Mouse (Mus musculus): ENCODE results near the gene Wdr48. TPM values are rescaled to one million over a fixed set of nuclear protein-coding genes. Genes with fewer than 3 reads are reported as not detected.

Gene Wdr48
- polyA plus RNA-seq, 1 experiment = 16.8 TPM

GRCm38 (mm10) chr9:119925729-119926128 lies 31.1 kb downstream of the Wdr48 start:
- Histone ChIP-seq H3K79me3 (ENCODE audit: low read depth) (no peaks in the 10 kb centered on the region), H3K36me3 (ENCODE audit: control insufficient read depth, insufficient read depth) (peaks cover 30% of the 10 kb centered on the region), H3K79me2 (ENCODE audit: control insufficient read depth, insufficient read depth) (no peaks in the 10 kb centered on the region), H3K27me3 (ENCODE audit: control insufficient read depth, insufficient read depth, insufficient read length) (no peaks in the 10 kb centered on the region), H3K4me3 (ENCODE audit: insufficient read depth, poor library complexity, severe bottlenecking) (no peak overlapping the region), H3ac (ENCODE audit: control insufficient read depth, insufficient read length, low read depth) (no peak overlapping the region)
- TF ChIP-seq MYOD1 (IDR thresholded peaks at IDR 0.05; ENCODE audit: control insufficient read depth, insufficient read length, low read depth) = no peak
- TF ChIP-seq MYOG (IDR thresholded peaks at IDR 0.05; ENCODE audit: control insufficient read depth, extremely low read depth, insufficient read length) = no peak
- TF ChIP-seq CTCF (IDR thresholded peaks at IDR 0.05; ENCODE audit: control insufficient read depth, insufficient read depth, insufficient read length) = no peak
- TF ChIP-seq MAX (IDR thresholded peaks at IDR 0.05) = no peak
- TF ChIP-seq USF1 (IDR thresholded peaks at IDR 0.05; ENCODE audit: low read depth) = no peak
- TF ChIP-seq FOSL1 (IDR thresholded peaks at IDR 0.05; ENCODE audit: insufficient read depth, low read length, poor library complexity, severe bottlenecking) = no peak

DNA sequence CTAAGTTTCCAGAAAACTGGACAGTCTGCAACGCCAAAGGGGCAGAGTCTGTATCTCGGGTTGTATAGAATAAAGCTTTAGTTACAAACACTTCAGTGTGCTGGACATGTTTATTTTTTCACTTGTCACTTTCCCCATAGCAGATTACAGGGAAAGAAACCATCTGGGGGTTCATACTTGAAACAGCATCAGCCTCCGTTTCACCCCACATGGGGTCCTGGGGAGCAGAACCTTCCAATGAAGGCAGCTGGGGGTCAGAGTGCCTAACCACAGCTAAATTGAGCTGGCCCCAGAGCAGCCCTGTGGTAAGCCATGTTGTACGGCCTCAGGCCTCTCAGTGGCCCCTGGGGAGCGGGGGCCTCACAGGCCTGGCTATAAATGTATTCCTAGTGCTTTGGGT lies 31.8 kb downstream of the Wdr48 start:
- Histone ChIP-seq H3K4me3 (ENCODE audit: insufficient read depth, poor library complexity, severe bottlenecking) (no peak overlapping the region), H3K36me3 (ENCODE audit: control insufficient read depth, insufficient read depth) (peaks cover 31% of the 10 kb centered on the region)

GRCm38 (mm10) chr9:119932358-119932757 lies 37.7 kb downstream of the Wdr48 start:
- H3K27me3 ChIP-seq (ENCODE audit: control insufficient read depth, insufficient read depth, insufficient read length) = no peaks in the 10 kb centered on the region
- H3K79me3 ChIP-seq (ENCODE audit: low read depth) = no peaks in the 10 kb centered on the region
- no peak for TF ChIP-seq MYOD1 (IDR thresholded peaks at IDR 0.05; ENCODE audit: control insufficient read depth, insufficient read length, low read depth)
- TF ChIP-seq FOSL1 (IDR thresholded peaks at IDR 0.05; ENCODE audit: insufficient read depth, low read length, poor library complexity, severe bottlenecking) = no peak
- no peak for TF ChIP-seq CEBPB (IDR thresholded peaks at IDR 0.05; ENCODE audit: low read depth)
- H3K36me3 ChIP-seq (ENCODE audit: control insufficient read depth, insufficient read depth) = peaks cover 6% of the 10 kb centered on the region
- H3K4me3 ChIP-seq (ENCODE audit: insufficient read depth, poor library complexity, severe bottlenecking) = no peak overlapping the region
- H3ac ChIP-seq (ENCODE audit: control insufficient read depth, insufficient read length, low read depth) = no peak overlapping the region
- peaks cover 8% of the 10 kb centered on the region for H3K79me2 ChIP-seq (ENCODE audit: control insufficient read depth, insufficient read depth)

More for the DNA sequence above, 31.8 kb downstream of the Wdr48 start:
- no peak overlapping the region for H3ac ChIP-seq (ENCODE audit: control insufficient read depth, insufficient read length, low read depth)
- no peaks in the 10 kb centered on the region for H3K79me3 ChIP-seq (ENCODE audit: low read depth)
- TF ChIP-seq USF1 (IDR thresholded peaks at IDR 0.05; ENCODE audit: low read depth) (no peak), MYOG (IDR thresholded peaks at IDR 0.05; ENCODE audit: control insufficient read depth, extremely low read depth, insufficient read length) (no peak), FOSL1 (IDR thresholded peaks at IDR 0.05; ENCODE audit: insufficient read depth, low read length, poor library complexity, severe bottlenecking) (no peak), MAX (IDR thresholded peaks at IDR 0.05) (no peak), CTCF (IDR thresholded peaks at IDR 0.05; ENCODE audit: control insufficient read depth, insufficient read depth, insufficient read length) (no peak), CEBPB (IDR thresholded peaks at IDR 0.05; ENCODE audit: low read depth) (no peak), MYOD1 (IDR thresholded peaks at IDR 0.05; ENCODE audit: control insufficient read depth, insufficient read length, low read depth) (no peak)
- H3K27me3 ChIP-seq (ENCODE audit: control insufficient read depth, insufficient read depth, insufficient read length) = no peaks in the 10 kb centered on the region
- no peaks in the 10 kb centered on the region for H3K79me2 ChIP-seq (ENCODE audit: control insufficient read depth, insufficient read depth)

- no peak overlapping the region for H3ac ChIP-seq (ENCODE audit: control insufficient read depth, insufficient read length, low read depth)
- H3K36me3 ChIP-seq (ENCODE audit: control insufficient read depth, insufficient read depth) = peaks cover 6% of the 10 kb centered on the region
- no peak for TF ChIP-seq CEBPB (IDR thresholded peaks at IDR 0.05; ENCODE audit: low read depth)
- no peak for TF ChIP-seq MAX (IDR thresholded peaks at IDR 0.05)
- no peak for TF ChIP-seq MYOD1 (IDR thresholded peaks at IDR 0.05; ENCODE audit: control insufficient read depth, insufficient read length, low read depth)
- TF ChIP-seq FOSL1 (IDR thresholded peaks at IDR 0.05; ENCODE audit: insufficient read depth, low read length, poor library complexity, severe bottlenecking) = no peak
- TF ChIP-seq MYOG (IDR thresholded peaks at IDR 0.05; ENCODE audit: control insufficient read depth, extremely low read depth, insufficient read length) = no peak
- no peak for TF ChIP-seq CTCF (IDR thresholded peaks at IDR 0.05; ENCODE audit: control insufficient read depth, insufficient read depth, insufficient read length)
- TF ChIP-seq USF1 (IDR thresholded peaks at IDR 0.05; ENCODE audit: low read depth) = no peak
- H3K4me3 ChIP-seq (ENCODE audit: insufficient read depth, poor library complexity, severe bottlenecking) = no peak overlapping the region
- no peaks in the 10 kb centered on the region for H3K27me3 ChIP-seq (ENCODE audit: control insufficient read depth, insufficient read depth, insufficient read length)
- H3K79me3 ChIP-seq (ENCODE audit: low read depth) = no peaks in the 10 kb centered on the region
- H3K79me2 ChIP-seq (ENCODE audit: control insufficient read depth, insufficient read depth) = peaks cover 8% of the 10 kb centered on the region
Observed at GRCm38 (mm10) chr9:119933675-119934074, 39.0 kb downstream of the Wdr48 start.

- H3K27me3 ChIP-seq (ENCODE audit: control insufficient read depth, insufficient read depth, insufficient read length) = no peaks in the 10 kb centered on the region
- H3K79me2 ChIP-seq (ENCODE audit: control insufficient read depth, insufficient read depth) = peaks cover 8% of the 10 kb centered on the region
- no peaks in the 10 kb centered on the region for H3K79me3 ChIP-seq (ENCODE audit: low read depth)
- TF ChIP-seq USF1 (IDR thresholded peaks at IDR 0.05; ENCODE audit: low read depth) (peak; percentile 94), FOSL1 (IDR thresholded peaks at IDR 0.05; ENCODE audit: insufficient read depth, low read length, poor library complexity, severe bottlenecking) (no peak), MAX (IDR thresholded peaks at IDR 0.05) (peak; percentile 82)
- no peaks in the 10 kb centered on the region for H3K36me3 ChIP-seq (ENCODE audit: control insufficient read depth, insufficient read depth)
- H3K4me3 ChIP-seq (ENCODE audit: insufficient read depth, poor library complexity, severe bottlenecking) = peak within 1 kb of the TSS; percentile 57
- H3ac ChIP-seq (ENCODE audit: control insufficient read depth, insufficient read length, low read depth) = peak within 1 kb of the TSS; percentile 90
Observed at GRCm38 (mm10) chr9:119937005-119937773, 42.5 kb downstream of the Wdr48 start, which contains the start of the genes Gorasp1 and Ttc21a. TSS of gene Gorasp1 (minus strand) at chr9:119937565. TSS of gene Ttc21a (plus strand) at chr9:119937606.

GRCm38 (mm10) chr9:119938496-119938895 lies 43.8 kb downstream of the Wdr48 start:
- no peak overlapping the region for H3ac ChIP-seq (ENCODE audit: control insufficient read depth, insufficient read length, low read depth)

More at GRCm38 (mm10) chr9:119938496-119938895, 43.8 kb downstream of the Wdr48 start:
- Histone ChIP-seq H3K79me3 (ENCODE audit: low read depth) (no peaks in the 10 kb centered on the region), H3K27me3 (ENCODE audit: control insufficient read depth, insufficient read depth, insufficient read length) (no peaks in the 10 kb centered on the region), H3K4me3 (ENCODE audit: insufficient read depth, poor library complexity, severe bottlenecking) (no peak overlapping the region), H3K79me2 (ENCODE audit: control insufficient read depth, insufficient read depth) (peaks cover 8% of the 10 kb centered on the region), H3K36me3 (ENCODE audit: control insufficient read depth, insufficient read depth) (no peaks in the 10 kb centered on the region)
- no peak for TF ChIP-seq MYOD1 (IDR thresholded peaks at IDR 0.05; ENCODE audit: control insufficient read depth, insufficient read length, low read depth)
- no peak for TF ChIP-seq FOSL1 (IDR thresholded peaks at IDR 0.05; ENCODE audit: insufficient read depth, low read length, poor library complexity, severe bottlenecking)
- TF ChIP-seq USF1 (IDR thresholded peaks at IDR 0.05; ENCODE audit: low read depth) = no peak
- no peak for TF ChIP-seq MAX (IDR thresholded peaks at IDR 0.05)
- no peak for TF ChIP-seq MYOG (IDR thresholded peaks at IDR 0.05; ENCODE audit: control insufficient read depth, extremely low read depth, insufficient read length)
- no peak for TF ChIP-seq CEBPB (IDR thresholded peaks at IDR 0.05; ENCODE audit: low read depth)
- TF ChIP-seq CTCF (IDR thresholded peaks at IDR 0.05; ENCODE audit: control insufficient read depth, insufficient read depth, insufficient read length) = no peak

All from C2C12 (cell line).